Mouse (Mus musculus) bone marrow, adult 2 months (tissue): ENCODE measurements around the gene Clcf1.

ENCODE experiments used
- CTCF ChIP-seq: fragments of 200-500 bp; IDR thresholded peaks from 2 replicates; pipeline ENCODE4 v1.5.1; 2011; ENCODE audit warnings: low read length, control low read depth; ENCODE audit not compliant: control insufficient read depth, insufficient read depth
- POLR2A ChIP-seq: fragments of 200-500 bp; IDR thresholded peaks from 2 replicates; pipeline ENCODE4 v1.6.1; 2011; ENCODE audit warnings: low read depth, mild to moderate bottlenecking, control low read depth, low read length, borderline replicate concordance; ENCODE audit not compliant: control insufficient read depth

DNA sequence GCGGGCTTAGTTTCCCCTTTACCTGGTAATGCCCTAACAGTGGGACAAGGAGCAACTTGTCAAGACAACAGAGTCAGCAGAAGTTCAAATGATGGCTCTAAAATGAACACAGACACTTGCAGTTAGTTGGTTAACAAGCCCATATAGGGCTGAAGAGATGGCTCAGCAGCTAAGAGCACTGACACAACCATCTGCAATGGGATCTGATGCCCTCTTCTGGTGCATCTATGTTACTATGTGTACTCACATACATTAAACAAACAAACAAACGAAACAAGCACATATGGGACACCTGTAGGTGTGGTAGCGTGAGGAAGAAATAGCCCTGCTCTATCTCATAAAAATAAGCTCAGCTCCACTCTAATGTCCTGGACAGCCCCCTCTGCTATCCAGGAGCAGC is 28.4 kb downstream of the Clcf1 start:
- no peak for TF ChIP-seq CTCF
- TF ChIP-seq POLR2A, result no peak
